Mouse (Mus musculus) intestine, embryonic 14.5 days (tissue): ENCODE measurements around the gene Gm28230. TPM values are rescaled to one million over a fixed set of nuclear protein-coding genes. Genes with fewer than 3 reads are reported as not detected.

Experiments used
- ATAC-seq: fragments of 200-750 bp; cut with Nextera tagmentation; replicated peaks from 2 replicates; pipeline ENCODE4 v1.8.0; 2017; ENCODE audit warnings: low read depth, moderate number of reproducible peaks, moderate TSS enrichment, moderate library complexity; ENCODE audit not compliant: low FRiP score, low TSS enrichment
- DNase-seq: peaks from one replicate; pipeline ENCODE4 v3.0.0-alpha.2; 2018; ENCODE audit warnings: low spot score
- H3K27ac ChIP-seq: fragments of 300-500 bp; sonication (generic); 2 replicates; pipeline ENCODE4 v1.5.1; 2014; ENCODE audit warnings: low read depth, mild to moderate bottlenecking, control low read depth
- H3K27me3 ChIP-seq: fragments of 300-500 bp; sonication (generic); replicated peaks from 2 replicates; pipeline ENCODE4 v1.6.1; 2014; ENCODE audit warnings: low read length, control low read depth; ENCODE audit not compliant: control insufficient read depth, insufficient read depth
- H3K36me3 ChIP-seq: fragments of 300-500 bp; sonication (generic); 2 replicates; pipeline ENCODE4 v1.6.1; 2014; ENCODE audit warnings: low read length, control low read depth; ENCODE audit not compliant: control insufficient read depth, insufficient read depth
- H3K4me1 ChIP-seq: fragments of 300-500 bp; sonication (generic); replicated peaks from 2 replicates; pipeline ENCODE4 v1.6.1; 2014; ENCODE audit warnings: low read length, control low read depth, mixed read lengths; ENCODE audit not compliant: control insufficient read depth, insufficient read depth
- H3K4me2 ChIP-seq: fragments of 300-500 bp; sonication (generic); 2 replicates; pipeline ENCODE4 v1.6.1; 2014; ENCODE audit warnings: low read length
- H3K4me3 ChIP-seq: fragments of 300-500 bp; sonication (generic); 2 replicates; pipeline ENCODE4 v1.5.1; 2014; ENCODE audit warnings: low read depth, low read length, control low read depth, mixed read lengths
- H3K9ac ChIP-seq: fragments of 300-500 bp; sonication (generic); 2 replicates; pipeline ENCODE4 v1.6.1; 2014; ENCODE audit warnings: mild to moderate bottlenecking, low read length
- H3K9me3 ChIP-seq: fragments of 300-500 bp; sonication (generic); 2 replicates; pipeline ENCODE4 v1.6.1; 2016; ENCODE audit warnings: low read length, control low read depth; ENCODE audit not compliant: control insufficient read depth
- WGBS: fragments of 180-500 bp; shearing (Covaris S2); extraction: QIAGEN DNeasy Blood & Tissue Kit; methylation state at CpG from one replicate; pipeline ENCODE4 v1.1.7; 2014; 5-methylcytosine and 5-hydroxymethylcytosine counted together
- polyA plus RNA-seq: library from polyadenylated mRNA; unstranded; fragments of >200 nt; fragmentation: Nextera tagmentation; extraction: Ambion mirVana; gene quantifications from 2 replicates; pipeline ENCODE4 v1.2.1, GENCODE M21; 2014

Gm28230 gene
- polyA plus RNA-seq, 1 experiment from 2014 or later, result 0.38 TPM

GRCm38 (mm10) chr2:74699664-74700545 is 26.6 kb upstream of the Gm28230 start:
- 12% methylated on average over 23 of the region's 23 CpGs for WGBS

DNA sequence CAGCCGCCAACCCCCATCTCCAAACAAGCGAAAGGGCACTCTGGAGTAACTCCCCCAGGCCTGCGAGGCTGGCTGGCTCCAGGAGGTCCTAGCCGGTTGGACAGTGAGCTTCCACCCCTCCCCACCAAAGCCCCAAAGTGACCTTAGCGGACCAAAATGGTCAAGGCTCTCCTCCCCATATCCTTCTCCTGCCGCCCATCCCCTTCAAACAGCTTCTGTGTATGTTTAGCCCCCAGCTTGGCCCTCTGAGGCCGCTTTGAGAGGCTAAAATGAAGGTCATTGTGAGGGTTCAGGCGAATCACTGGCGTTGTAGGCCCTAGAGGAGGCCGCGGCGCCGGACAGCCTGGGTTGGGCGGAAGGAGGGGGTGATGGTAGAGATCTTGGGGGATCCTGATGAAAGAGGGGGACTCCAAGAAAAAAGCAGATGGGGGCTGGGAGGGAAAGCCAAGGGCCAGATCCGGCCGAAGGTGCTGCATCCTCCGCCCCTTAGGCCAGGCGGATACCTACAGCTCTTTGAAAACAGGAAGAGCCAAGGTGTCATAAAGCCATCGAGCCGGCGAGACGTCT is 25.9 kb upstream of the Gm28230 start:
- peak overlapping the region; percentile 51; the same call in 1 of the 2 replicates for H3K27ac ChIP-seq
- no peak overlapping the region for H3K4me3 ChIP-seq
- peaks cover 99% of the 10 kb centered on the region for H3K27me3 ChIP-seq
- no peaks in the 10 kb centered on the region for H3K9me3 ChIP-seq
- peak overlapping the region; percentile 3; the same call in 1 of the 2 replicates for H3K9ac ChIP-seq
- no peaks in the 10 kb centered on the region for H3K36me3 ChIP-seq
- peak overlapping the region; percentile 51 for H3K4me2 ChIP-seq
- H3K4me1 ChIP-seq, result no peaks in the 10 kb centered on the region
- DNase-seq, result no peak
- WGBS, result 12% methylated on average over 22 of the region's 22 CpGs
- ATAC-seq, result no peak

More at GRCm38 (mm10) chr2:74699664-74700545, 26.6 kb upstream of the Gm28230 start:
- H3K27ac ChIP-seq, result peak overlapping the region; percentile 51
- ATAC-seq (no peak), DNase-seq (peak; percentile 68)
- H3K27me3 ChIP-seq, result peaks cover 99% of the 10 kb centered on the region
- no peaks in the 10 kb centered on the region for H3K9me3 ChIP-seq
- peak overlapping the region; percentile 37 for H3K4me3 ChIP-seq
- no peaks in the 10 kb centered on the region for H3K4me1 ChIP-seq
- H3K9ac ChIP-seq, result peak overlapping the region; percentile 52
- no peaks in the 10 kb centered on the region for H3K36me3 ChIP-seq
- H3K4me2 ChIP-seq, result peak overlapping the region; percentile 51

DNA sequence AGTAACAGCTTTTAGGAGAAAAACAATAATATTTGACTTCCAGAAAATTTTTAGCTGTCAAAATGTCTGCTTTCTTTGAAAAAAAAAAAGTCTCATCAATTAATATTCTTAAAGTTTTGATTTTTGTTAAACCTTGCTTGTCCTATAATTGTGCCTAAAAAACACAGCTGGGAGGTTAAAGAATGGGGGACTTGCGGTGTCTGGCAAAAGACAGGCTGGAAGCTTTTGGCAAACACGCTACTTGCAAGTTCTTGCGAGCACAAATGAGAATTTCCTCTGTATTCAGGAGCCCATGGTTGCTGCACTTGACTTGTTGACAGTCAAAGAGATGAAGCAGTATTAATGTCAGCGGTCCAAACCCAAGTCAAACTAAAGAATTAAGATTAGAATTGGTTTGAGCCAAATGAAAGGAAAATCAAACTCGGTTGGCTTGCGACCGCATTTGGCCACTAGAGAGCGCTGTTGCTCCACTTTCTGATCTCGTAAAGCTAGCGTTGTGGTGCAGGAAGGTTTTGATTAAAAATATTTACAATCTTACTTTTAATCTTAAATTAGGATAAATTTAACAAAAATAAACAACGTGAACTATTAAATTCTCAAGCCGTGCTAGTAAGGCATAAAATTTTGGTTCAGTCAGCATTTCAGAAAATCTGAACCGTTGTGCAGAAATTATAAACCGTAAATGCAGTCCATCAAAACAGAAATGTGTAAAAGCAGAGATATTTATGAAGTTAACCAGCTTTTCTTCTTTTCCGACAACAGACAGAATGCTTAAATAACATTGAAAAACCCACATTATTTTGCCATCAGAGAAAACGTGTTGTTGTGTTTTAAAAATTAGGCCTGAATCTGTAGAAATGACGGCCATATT is 24.3 kb upstream of the Gm28230 start:
- ATAC-seq, result no peak
- Histone ChIP-seq H3K27me3 (peaks cover 96% of the 10 kb centered on the region), H3K4me1 (no peaks in the 10 kb centered on the region), H3K4me3 (no peak overlapping the region), H3K9ac (no peak overlapping the region), H3K9me3 (no peaks in the 10 kb centered on the region), H3K27ac (no peak overlapping the region), H3K36me3 (no peaks in the 10 kb centered on the region), H3K4me2 (no peak overlapping the region; the same call in 1 of the 2 replicates)
- WGBS, result 14% methylated on average over 17 of the region's 17 CpGs
- peak; percentile 97 for DNase-seq

- Histone ChIP-seq H3K9ac (no peak overlapping the region), H3K27me3 (peaks cover 96% of the 10 kb centered on the region), H3K4me1 (no peaks in the 10 kb centered on the region), H3K4me3 (no peak overlapping the region), H3K9me3 (no peaks in the 10 kb centered on the region), H3K36me3 (no peaks in the 10 kb centered on the region), H3K27ac (no peak overlapping the region; the same call in 1 of the 2 replicates), H3K4me2 (no peak overlapping the region)
- no peak for ATAC-seq
- DNase-seq, result no peak
- WGBS, result 47% methylated on average over 6 of the region's 6 CpGs
Measured at GRCm38 (mm10) chr2:74702820-74703219, 23.7 kb upstream of the Gm28230 start.

- Histone ChIP-seq H3K27me3 (peaks cover 94% of the 10 kb centered on the region), H3K4me1 (no peaks in the 10 kb centered on the region)
Measured at GRCm38 (mm10) chr2:74703317-74703716, 23.2 kb upstream of the Gm28230 start.

GRCm38 (mm10) chr2:74703720-74704392 is 22.7 kb upstream of the Gm28230 start:
- ATAC-seq, result no peak
- DNase-seq, result no peak
- Histone ChIP-seq H3K4me2 (peak overlapping the region; percentile 64), H3K9ac (peak overlapping the region; percentile 72), H3K9me3 (no peaks in the 10 kb centered on the region), H3K36me3 (no peaks in the 10 kb centered on the region), H3K4me3 (peak overlapping the region; percentile 52), H3K27me3 (peaks cover 94% of the 10 kb centered on the region), H3K27ac (peak overlapping the region; percentile 82), H3K4me1 (no peaks in the 10 kb centered on the region)
- WGBS, result 7% methylated on average over 26 of the region's 26 CpGs

More at GRCm38 (mm10) chr2:74703317-74703716, 23.2 kb upstream of the Gm28230 start:
- H3K9me3 ChIP-seq, result no peaks in the 10 kb centered on the region
- DNase-seq, result no peak
- peak overlapping the region; percentile 64 for H3K4me2 ChIP-seq
- peak overlapping the region; percentile 52; the same call in 1 of the 2 replicates for H3K4me3 ChIP-seq
- H3K36me3 ChIP-seq, result no peaks in the 10 kb centered on the region
- H3K9ac ChIP-seq, result 0 out of 2 replicates have a peak overlapping the region, but pooled peaks have one; percentile 72
- WGBS, result 27% methylated on average over 10 of the region's 10 CpGs
- ATAC-seq, result no peak
- H3K27ac ChIP-seq, result peak overlapping the region; percentile 82; the same call in 1 of the 2 replicates

DNA sequence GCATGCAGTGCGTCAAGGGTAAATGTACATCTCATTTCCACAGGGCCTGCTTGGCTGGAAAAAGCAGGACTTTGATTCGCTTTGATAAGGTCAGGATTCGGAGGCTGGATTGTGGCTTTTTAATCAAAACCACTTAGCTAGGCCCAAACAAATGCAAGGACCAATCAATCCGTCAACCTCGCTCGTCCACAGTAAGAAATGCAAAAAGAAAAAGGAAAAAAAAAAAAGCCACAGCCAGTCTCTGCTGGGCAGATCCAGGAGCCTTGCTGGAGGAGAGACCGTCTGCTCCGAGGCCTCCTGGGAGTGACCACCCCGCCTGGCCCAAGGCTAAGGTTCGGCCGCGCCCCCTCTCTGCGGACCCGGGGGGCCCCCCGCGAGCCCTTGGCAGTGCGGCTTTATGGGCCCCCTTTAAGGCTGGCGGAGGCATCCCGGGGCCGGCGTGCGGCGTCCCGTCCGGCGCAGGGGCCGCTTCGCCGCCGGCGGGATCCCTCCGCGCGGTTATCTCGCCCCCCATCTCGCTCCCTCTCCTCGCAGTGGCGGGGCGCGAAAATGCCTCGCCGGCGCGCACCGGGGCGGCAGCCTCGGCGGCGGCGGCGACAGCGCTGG is 22.0 kb upstream of the Gm28230 start, which contains the start of gene Hoxd8:
Gene Hoxd8 (plus strand): TSS at position 223 of the 606 bp plus-strand sequence.
- H3K4me3 ChIP-seq, result peak within 1 kb of the TSS; percentile 52
- DNase-seq (peak; percentile 86), ATAC-seq (peak; percentile 17; the same call in 1 of the 2 replicates)
- WGBS, result 1% methylated on average over 38 of the region's 52 CpGs
- no peaks in the 10 kb centered on the region for H3K9me3 ChIP-seq
- H3K4me1 ChIP-seq, result no peaks in the 10 kb centered on the region
- H3K27ac ChIP-seq, result peak within 1 kb of the TSS; percentile 82
- peaks cover 94% of the 10 kb centered on the region for H3K27me3 ChIP-seq
- H3K36me3 ChIP-seq, result no peaks in the 10 kb centered on the region
- H3K4me2 ChIP-seq, result peak within 1 kb of the TSS; percentile 64
- peak within 1 kb of the TSS; percentile 72 for H3K9ac ChIP-seq
